Mouse (Mus musculus) hindbrain, embryonic 13.5 days (tissue): ENCODE results near the gene Micall1. TPM values are rescaled to one million over a fixed set of nuclear protein-coding genes. Genes with fewer than 3 reads are reported as not detected.

ENCODE experiments used
- ATAC-seq: fragments of 200-750 bp; cut with Nextera tagmentation; 2 replicates; pipeline ENCODE4 v1.8.0; 2017; ENCODE audit warnings: moderate TSS enrichment; ENCODE audit not compliant: low FRiP score
- H3K27ac ChIP-seq: fragments of 300-500 bp; sonication (generic); 2 replicates; pipeline ENCODE4 v1.5.1; 2015; ENCODE audit warnings: inconsistent platforms, mild to moderate bottlenecking, moderate library complexity
- H3K27me3 ChIP-seq: fragments of 300-500 bp; sonication (generic); 2 replicates; pipeline ENCODE4 v1.6.1; 2015; ENCODE audit warnings: mild to moderate bottlenecking, inconsistent platforms
- H3K36me3 ChIP-seq: fragments of 300-500 bp; sonication (generic); 2 replicates; pipeline ENCODE4 v1.6.1; 2015; ENCODE audit warnings: mild to moderate bottlenecking, inconsistent platforms
- H3K4me1 ChIP-seq: fragments of 300-500 bp; sonication (generic); replicated peaks from 2 replicates; pipeline ENCODE4 v1.6.1; 2015; ENCODE audit warnings: inconsistent platforms
- H3K4me2 ChIP-seq: fragments of 300-500 bp; sonication (generic); 2 replicates; pipeline ENCODE4 v1.6.1; 2015; ENCODE audit warnings: inconsistent platforms, mild to moderate bottlenecking, moderate library complexity
- H3K4me3 ChIP-seq: fragments of 300-500 bp; sonication (generic); 2 replicates; pipeline ENCODE4 v1.5.1; 2015; ENCODE audit warnings: mild to moderate bottlenecking, inconsistent platforms
- H3K9ac ChIP-seq: fragments of 300-500 bp; sonication (generic); 2 replicates; pipeline ENCODE4 v1.6.1; 2015; ENCODE audit warnings: mild to moderate bottlenecking, inconsistent platforms
- H3K9me3 ChIP-seq: fragments of 300-500 bp; sonication (generic); 2 replicates; pipeline ENCODE4 v1.6.1; 2016; ENCODE audit warnings: inconsistent platforms
- WGBS: fragments of 180-500 bp; shearing (Covaris S2); methylation state at CpG from one replicate; pipeline ENCODE4 v1.1.7; 2015; 5-methylcytosine and 5-hydroxymethylcytosine counted together
- polyA plus RNA-seq: library from polyadenylated mRNA; unstranded; fragments of >200 nt; fragmentation: Nextera tagmentation; extraction: Ambion mirVana; gene quantifications from 2 replicates; pipeline ENCODE4 v1.2.1, GENCODE M21; 2015

The Micall1 gene
- polyA plus RNA-seq, 1 experiment from 2014 or later: 8.7 TPM

- no peak for ATAC-seq
- H3K4me1 ChIP-seq: peaks cover 31% of the 10 kb centered on the region
- peak overlapping the region; percentile 49; the same call in 1 of the 2 replicates for H3K9ac ChIP-seq
- peaks cover 67% of the 10 kb centered on the region for H3K27me3 ChIP-seq
- no peak overlapping the region for H3K27ac ChIP-seq
- WGBS: 43% methylated on average over 14 of the region's 14 CpGs
- H3K9me3 ChIP-seq: no peaks in the 10 kb centered on the region
- H3K4me3 ChIP-seq: peak overlapping the region; percentile 27
- no peaks in the 10 kb centered on the region for H3K36me3 ChIP-seq
- H3K4me2 ChIP-seq: no peak overlapping the region
Measured at GRCm38 (mm10) chr15:79162822-79163221, 54.1 kb downstream of the Micall1 start.

GRCm38 (mm10) chr15:79164251-79164650 lies 55.6 kb downstream of the Micall1 start:
- Histone ChIP-seq H3K27me3 (peaks cover 70% of the 10 kb centered on the region), H3K4me2 (no peak overlapping the region), H3K27ac (no peak overlapping the region), H3K4me3 (peak overlapping the region; percentile 27), H3K9me3 (no peaks in the 10 kb centered on the region), H3K36me3 (no peaks in the 10 kb centered on the region), H3K9ac (peak overlapping the region; percentile 39; the same call in 1 of the 2 replicates), H3K4me1 (peaks cover 31% of the 10 kb centered on the region)
- WGBS: 8% methylated on average over 9 of the region's 15 CpGs
- no peak for ATAC-seq

- peaks cover 31% of the 10 kb centered on the region for H3K4me1 ChIP-seq
- no peak for ATAC-seq
- WGBS: 51% methylated on average over 5 of the region's 5 CpGs
- H3K27ac ChIP-seq: peak within 1 kb of the TSS; percentile 72
- H3K9ac ChIP-seq: peak within 1 kb of the TSS; percentile 56
- peak within 1 kb of the TSS; percentile 19; the same call in 1 of the 2 replicates for H3K4me2 ChIP-seq
- no peaks in the 10 kb centered on the region for H3K36me3 ChIP-seq
- no peaks in the 10 kb centered on the region for H3K9me3 ChIP-seq
- H3K27me3 ChIP-seq: peaks cover 68% of the 10 kb centered on the region
- peak within 1 kb of the TSS; percentile 27 for H3K4me3 ChIP-seq
Measured at GRCm38 (mm10) chr15:79165140-79165539, 56.4 kb downstream of the Micall1 start, which contains the start of gene Sox10. Gene Sox10, minus strand, starts transcription at chr15:79165240.

- Histone ChIP-seq H3K4me2 (peak overlapping the region; percentile 19), H3K4me1 (peaks cover 31% of the 10 kb centered on the region), H3K27ac (peak overlapping the region; percentile 72), H3K27me3 (peaks cover 56% of the 10 kb centered on the region), H3K36me3 (no peaks in the 10 kb centered on the region), H3K9ac (no peak overlapping the region), H3K4me3 (no peak overlapping the region), H3K9me3 (no peaks in the 10 kb centered on the region)
- WGBS: 44% methylated on average over 8 of the region's 8 CpGs
- ATAC-seq: 0 out of 2 replicates have a peak, but pooled peaks have one; percentile 25
Measured at GRCm38 (mm10) chr15:79166712-79167111, 58.0 kb downstream of the Micall1 start.

DNA sequence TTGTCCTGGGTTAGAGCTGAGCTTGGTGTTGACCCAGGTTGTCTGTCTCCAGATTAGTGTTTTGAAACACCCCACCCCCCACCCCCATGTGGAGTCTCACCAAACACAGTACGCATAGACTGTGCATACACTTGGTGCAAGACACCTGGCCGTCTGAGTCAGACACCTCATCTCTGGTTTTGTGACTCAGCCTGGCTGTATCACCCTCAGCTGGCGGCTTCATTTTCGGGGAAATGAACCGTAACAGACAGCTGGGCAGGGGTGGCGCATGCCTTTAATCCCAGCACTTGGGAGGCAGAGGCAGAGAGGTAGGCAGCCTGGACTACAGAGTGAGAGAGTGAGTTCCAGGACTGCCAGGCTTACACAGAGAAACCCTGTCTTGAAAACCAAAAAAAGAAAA lies 68.2 kb downstream of the Micall1 start:
- Histone ChIP-seq H3K36me3 (no peaks in the 10 kb centered on the region), H3K4me2 (no peak overlapping the region), H3K9ac (no peak overlapping the region), H3K27ac (no peak overlapping the region), H3K27me3 (no peaks in the 10 kb centered on the region), H3K9me3 (no peaks in the 10 kb centered on the region), H3K4me3 (no peak overlapping the region), H3K4me1 (peaks cover 19% of the 10 kb centered on the region)
- ATAC-seq: no peak
- WGBS: 52% methylated on average over 6 of the region's 6 CpGs

GRCm38 (mm10) chr15:79185213-79185612 lies 76.5 kb downstream of the Micall1 start:
- Histone ChIP-seq H3K9ac (no peak overlapping the region), H3K9me3 (no peaks in the 10 kb centered on the region), H3K27ac (no peak overlapping the region), H3K36me3 (no peaks in the 10 kb centered on the region), H3K4me2 (no peak overlapping the region), H3K4me1 (no peaks in the 10 kb centered on the region), H3K27me3 (no peaks in the 10 kb centered on the region), H3K4me3 (no peak overlapping the region)
- WGBS: 77% methylated on average over 10 of the region's 10 CpGs
- no peak for ATAC-seq

Other genes starting within 250 kb of the Micall1 start
- gene Gga1, start 231.7 kb upstream of the Micall1 start, polyA plus RNA-seq: 49.9 and 50.6 TPM in 2 replicates
- gene Gm49510, start 209.2 kb upstream of the Micall1 start, polyA plus RNA-seq: not detected in 2 replicates
- gene Sh3bp1, start 209.1 kb upstream of the Micall1 start, polyA plus RNA-seq: 3.8 and 4.5 TPM in 2 replicates
- 62.7 and 64.3 TPM in 2 replicates for gene Pdxp, start 195.0 kb upstream of the Micall1 start, polyA plus RNA-seq
- 193 and 202 TPM in 2 replicates for gene Lgals1, start 182.2 kb upstream of the Micall1 start, polyA plus RNA-seq
- gene Nol12, start 174.0 kb upstream of the Micall1 start, polyA plus RNA-seq: 57.4 and 62.3 TPM in 2 replicates
- 31.6 and 36.6 TPM in 2 replicates for gene Triobp, start 161.2 kb upstream of the Micall1 start, polyA plus RNA-seq
- 259 and 266 TPM in 2 replicates for gene H1f0, start 80.4 kb upstream of the Micall1 start, polyA plus RNA-seq
- 0.17 TPM in 1 of 2 replicates, not detected in the other for gene Galr3, start 67.0 kb upstream of the Micall1 start, polyA plus RNA-seq
- 50.4 and 51.5 TPM in 2 replicates for gene Ankrd54, start 46.0 kb upstream of the Micall1 start, polyA plus RNA-seq
- 179 and 185 TPM in 2 replicates for gene Eif3l, start 33.7 kb upstream of the Micall1 start, polyA plus RNA-seq
- gene Polr2f, start 32.1 kb downstream of the Micall1 start, polyA plus RNA-seq: 263 and 295 TPM in 2 replicates
- 15.3 and 22.1 TPM in 2 replicates for gene 1700088E04Rik, start 32.4 kb downstream of the Micall1 start, polyA plus RNA-seq
- gene Sox10, start 56.3 kb downstream of the Micall1 start, polyA plus RNA-seq: 6.6 and 8.1 TPM in 2 replicates
- gene Pick1, start 120.3 kb downstream of the Micall1 start, polyA plus RNA-seq: 83.8 and 90.6 TPM in 2 replicates
- gene Gm49486, start 120.5 kb downstream of the Micall1 start, polyA plus RNA-seq: 1.6 and 2.0 TPM in 2 replicates
- gene Slc16a8, start 145.9 kb downstream of the Micall1 start, polyA plus RNA-seq: 0.54 and 0.86 TPM in 2 replicates
- gene Baiap2l2, start 176.6 kb downstream of the Micall1 start, polyA plus RNA-seq: 1.7 and 2.8 TPM in 2 replicates
- 34.5 and 35.5 TPM in 2 replicates for gene Pla2g6, start 219.5 kb downstream of the Micall1 start, polyA plus RNA-seq
- 0.83 and 0.84 TPM in 2 replicates for gene Maff, start 237.7 kb downstream of the Micall1 start, polyA plus RNA-seq